Mouse (Mus musculus) liver, embryonic 13.5 days (tissue): ENCODE measurements around the gene Ptov1. TPM values are rescaled to one million over a fixed set of nuclear protein-coding genes. Genes with fewer than 3 reads are reported as not detected.

Source experiments
- ATAC-seq: fragments of 200-750 bp; cut with Nextera tagmentation; 2 replicates; pipeline ENCODE4 v1.8.0; 2017; ENCODE audit warnings: low read depth, mild to moderate bottlenecking, moderate number of reproducible peaks, moderate library complexity
- DNase-seq: peaks from one replicate; pipeline ENCODE4 v3.0.0; 2022
- H3K27ac ChIP-seq: fragments of 300-500 bp; sonication (generic); 2 replicates; pipeline ENCODE4 v1.5.1; 2015; ENCODE audit warnings: moderate library complexity, mild to moderate bottlenecking, inconsistent platforms
- H3K27me3 ChIP-seq: fragments of 300-500 bp; sonication (generic); 2 replicates; pipeline ENCODE4 v1.6.1; 2015; ENCODE audit warnings: mild to moderate bottlenecking, inconsistent platforms
- H3K36me3 ChIP-seq: fragments of 300-500 bp; sonication (generic); 2 replicates; pipeline ENCODE4 v1.6.1; 2015; ENCODE audit warnings: mild to moderate bottlenecking, inconsistent platforms
- H3K4me1 ChIP-seq: fragments of 300-500 bp; sonication (generic); replicated peaks from 2 replicates; pipeline ENCODE4 v1.6.1; 2015; ENCODE audit warnings: inconsistent platforms
- H3K4me2 ChIP-seq: fragments of 300-500 bp; sonication (generic); 2 replicates; pipeline ENCODE4 v1.6.1; 2015; ENCODE audit warnings: inconsistent platforms, mild to moderate bottlenecking, moderate library complexity
- H3K4me3 ChIP-seq: fragments of 300-500 bp; sonication (generic); replicated peaks from 2 replicates; pipeline ENCODE4 v1.5.1; 2015; ENCODE audit warnings: mild to moderate bottlenecking, inconsistent platforms
- H3K9ac ChIP-seq: fragments of 300-500 bp; sonication (generic); 2 replicates; pipeline ENCODE4 v1.6.1; 2015; ENCODE audit warnings: mild to moderate bottlenecking, inconsistent platforms
- H3K9me3 ChIP-seq: fragments of 300-500 bp; sonication (generic); replicated peaks from 2 replicates; pipeline ENCODE4 v1.6.1; 2016; ENCODE audit warnings: inconsistent platforms
- WGBS: fragments of 180-500 bp; shearing (Covaris S2); methylation state at CpG from one replicate; pipeline ENCODE4 v1.1.7; 2015; ENCODE audit not compliant: insufficient replicate concordance; 5-methylcytosine and 5-hydroxymethylcytosine counted together
- polyA plus RNA-seq: library from polyadenylated mRNA; unstranded; fragments of >200 nt; fragmentation: Nextera tagmentation; extraction: Ambion mirVana; gene quantifications from 2 replicates; pipeline ENCODE4 v1.2.1, GENCODE M21; 2015

Ptov1 gene
- polyA plus RNA-seq, 1 experiment from 2014 or later: 57.0 TPM

GRCm38 (mm10) chr7:44898607-44899006 lies 29.0 kb upstream of the Ptov1 start:
- no peak overlapping the region for H3K4me3 ChIP-seq
- H3K27ac ChIP-seq: peak overlapping the region; percentile 37
- no peaks in the 10 kb centered on the region for H3K9me3 ChIP-seq
- ATAC-seq (peak; percentile 39), DNase-seq (peak; percentile 58)
- H3K27me3 ChIP-seq: no peaks in the 10 kb centered on the region
- peaks cover 49% of the 10 kb centered on the region for H3K36me3 ChIP-seq
- 40% methylated on average over 19 of the region's 19 CpGs for WGBS
- peaks cover 75% of the 10 kb centered on the region for H3K4me1 ChIP-seq
- peak overlapping the region; percentile 11; the same call in 1 of the 2 replicates for H3K9ac ChIP-seq
- H3K4me2 ChIP-seq: peak overlapping the region; percentile 34

GRCm38 (mm10) chr7:44896499-44896898 lies 26.9 kb upstream of the Ptov1 start:
- H3K4me3 ChIP-seq: peak overlapping the region; percentile 68
- H3K27me3 ChIP-seq: no peaks in the 10 kb centered on the region
- H3K27ac ChIP-seq: peak overlapping the region; percentile 62
- H3K4me1 ChIP-seq: peaks cover 78% of the 10 kb centered on the region
- no peak for DNase-seq
- peaks cover 28% of the 10 kb centered on the region for H3K36me3 ChIP-seq
- H3K9me3 ChIP-seq: no peaks in the 10 kb centered on the region
- peak overlapping the region; percentile 85 for H3K4me2 ChIP-seq
- no peak for ATAC-seq
- H3K9ac ChIP-seq: peak overlapping the region; percentile 78
- 42% methylated on average over 10 of the region's 10 CpGs for WGBS

DNA sequence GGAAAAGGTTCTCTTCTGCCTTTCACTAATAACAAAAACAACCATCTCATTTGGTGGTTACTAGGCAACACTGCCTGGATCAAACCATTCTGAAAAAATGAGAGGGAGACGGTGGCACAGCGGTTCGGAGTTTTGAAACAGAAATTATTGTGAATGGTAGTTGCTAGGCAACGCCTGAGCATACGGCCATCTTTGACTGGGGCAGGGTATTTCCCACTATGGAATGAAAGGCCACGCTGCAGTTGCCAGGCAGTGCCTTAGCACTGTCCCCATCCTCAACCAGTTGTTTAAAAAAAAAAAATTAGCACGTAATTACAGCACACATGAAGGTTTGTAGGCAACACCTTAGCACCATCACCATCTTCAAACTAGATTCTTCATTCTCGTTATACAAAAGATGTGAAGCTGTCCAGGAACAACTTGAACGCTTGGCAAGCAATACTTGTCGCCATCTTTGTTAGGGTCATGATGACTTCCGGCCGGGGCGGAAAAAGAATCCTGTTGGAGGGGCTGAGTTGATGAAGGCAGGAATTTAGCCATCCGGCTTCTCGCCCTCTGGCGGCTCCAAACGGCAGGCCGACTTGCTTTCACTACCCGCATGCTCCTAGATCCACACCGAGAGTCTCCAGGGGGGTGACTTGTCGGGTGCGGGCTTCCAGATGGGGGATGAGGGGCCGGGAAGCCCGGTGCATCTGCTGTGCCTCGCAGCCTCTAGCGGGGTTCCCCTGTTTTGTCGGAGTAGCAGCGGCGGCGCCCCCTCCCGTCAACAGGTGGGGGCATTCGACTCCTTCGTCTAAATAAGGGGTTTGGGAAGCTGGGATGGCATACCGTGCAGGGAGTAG lies 26.2 kb upstream of the Ptov1 start, which contains the start of gene Fuz:
Gene Fuz (plus strand): TSS at position 487 of the 842 bp plus-strand sequence.
- H3K9ac ChIP-seq: peak within 1 kb of the TSS; percentile 78
- WGBS: 3% methylated on average over 34 of the region's 34 CpGs
- H3K36me3 ChIP-seq: peaks cover 22% of the 10 kb centered on the region
- peak; percentile 73 for DNase-seq
- H3K9me3 ChIP-seq: no peaks in the 10 kb centered on the region
- peak; percentile 33 for ATAC-seq
- H3K27ac ChIP-seq: peak within 1 kb of the TSS; percentile 62
- no peaks in the 10 kb centered on the region for H3K27me3 ChIP-seq
- H3K4me3 ChIP-seq: peak within 1 kb of the TSS; percentile 68
- H3K4me2 ChIP-seq: peak within 1 kb of the TSS; percentile 85
- H3K4me1 ChIP-seq: peaks cover 78% of the 10 kb centered on the region

DNA sequence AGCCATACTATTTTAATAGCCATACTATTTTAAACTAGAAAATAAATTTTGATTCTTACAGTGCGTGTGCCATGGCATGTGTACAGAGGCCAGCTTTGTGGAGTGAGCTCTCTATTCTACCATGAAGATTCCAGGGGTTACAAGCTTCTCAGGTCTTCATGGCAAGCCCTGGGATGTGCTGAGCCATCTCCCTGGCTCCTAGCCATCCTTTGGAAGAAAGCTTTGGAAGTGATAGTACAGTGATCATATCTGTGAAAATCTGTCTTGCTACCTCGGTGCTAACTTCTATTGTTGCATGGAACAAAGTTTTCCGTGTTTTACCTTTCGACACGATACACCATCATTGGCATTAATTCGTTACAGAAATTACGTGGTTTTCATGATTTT lies 25.6 kb upstream of the Ptov1 start:
- H3K27ac ChIP-seq: no peak overlapping the region
- H3K27me3 ChIP-seq: no peaks in the 10 kb centered on the region
- H3K9me3 ChIP-seq: no peaks in the 10 kb centered on the region
- H3K36me3 ChIP-seq: peaks cover 22% of the 10 kb centered on the region
- DNase-seq (no peak), ATAC-seq (no peak)
- H3K4me3 ChIP-seq: peak overlapping the region; percentile 68
- peak overlapping the region; percentile 85 for H3K4me2 ChIP-seq
- H3K9ac ChIP-seq: peak overlapping the region; percentile 78; the same call in 1 of the 2 replicates
- H3K4me1 ChIP-seq: peaks cover 78% of the 10 kb centered on the region
- WGBS: 82% methylated on average over 7 of the region's 7 CpGs

DNA sequence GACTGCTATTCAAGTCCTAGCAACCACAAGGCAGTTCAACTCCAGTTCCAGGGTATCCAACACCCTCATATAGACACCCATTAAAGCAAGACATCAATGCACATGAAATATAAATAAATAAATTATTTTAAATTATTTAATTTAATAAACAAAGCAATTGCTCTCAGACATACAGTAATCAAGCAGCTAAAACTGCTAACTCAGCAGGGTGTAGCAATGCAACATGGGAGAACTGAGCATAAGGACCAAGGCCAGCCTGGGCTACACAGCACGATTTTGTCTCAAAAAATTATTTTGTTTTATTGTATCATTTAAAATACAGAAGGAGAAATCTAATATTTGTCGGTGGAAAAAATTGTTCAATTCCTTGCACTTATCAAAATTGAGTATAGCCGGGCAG lies 24.6 kb upstream of the Ptov1 start:
- H3K9ac ChIP-seq: no peak overlapping the region
- no peaks in the 10 kb centered on the region for H3K27me3 ChIP-seq
- no peak overlapping the region for H3K4me2 ChIP-seq
- peaks cover 76% of the 10 kb centered on the region for H3K4me1 ChIP-seq
- ATAC-seq: no peak
- 68% methylated on average over 3 of the region's 3 CpGs for WGBS
- no peak for DNase-seq
- no peak overlapping the region for H3K27ac ChIP-seq
- H3K4me3 ChIP-seq: no peak overlapping the region
- H3K36me3 ChIP-seq: peaks cover 15% of the 10 kb centered on the region
- H3K9me3 ChIP-seq: no peaks in the 10 kb centered on the region

- Histone ChIP-seq H3K9me3 (no peaks in the 10 kb centered on the region), H3K36me3 (peaks cover 20% of the 10 kb centered on the region), H3K9ac (no peak overlapping the region), H3K27me3 (no peaks in the 10 kb centered on the region), H3K4me3 (peak overlapping the region; percentile 86), H3K27ac (peak overlapping the region; percentile 50), H3K4me2 (peak overlapping the region; percentile 90), H3K4me1 (peaks cover 76% of the 10 kb centered on the region)
- 44% methylated on average over 8 of the region's 8 CpGs for WGBS
- ATAC-seq: no peak
- no peak for DNase-seq
These were observed 23.6 kb upstream of the Ptov1 start for GRCm38 (mm10) chr7:44893197-44893596.

- Histone ChIP-seq H3K4me3 (peak within 1 kb of the TSS; percentile 86), H3K9me3 (no peaks in the 10 kb centered on the region), H3K27ac (peak within 1 kb of the TSS; percentile 91), H3K4me2 (peak within 1 kb of the TSS; percentile 90), H3K36me3 (peaks cover 21% of the 10 kb centered on the region), H3K4me1 (peaks cover 75% of the 10 kb centered on the region), H3K27me3 (no peaks in the 10 kb centered on the region), H3K9ac (peak within 1 kb of the TSS; percentile 89)
- ATAC-seq (peak; percentile 75), DNase-seq (peak; percentile 83)
- WGBS: under 1% methylated on average over 56 of the region's 56 CpGs
These were observed 22.8 kb upstream of the Ptov1 start, which contains the start of gene Med25 for GRCm38 (mm10) chr7:44892276-44892921. TSS of gene Med25 (minus strand) at chr7:44892712.

DNA sequence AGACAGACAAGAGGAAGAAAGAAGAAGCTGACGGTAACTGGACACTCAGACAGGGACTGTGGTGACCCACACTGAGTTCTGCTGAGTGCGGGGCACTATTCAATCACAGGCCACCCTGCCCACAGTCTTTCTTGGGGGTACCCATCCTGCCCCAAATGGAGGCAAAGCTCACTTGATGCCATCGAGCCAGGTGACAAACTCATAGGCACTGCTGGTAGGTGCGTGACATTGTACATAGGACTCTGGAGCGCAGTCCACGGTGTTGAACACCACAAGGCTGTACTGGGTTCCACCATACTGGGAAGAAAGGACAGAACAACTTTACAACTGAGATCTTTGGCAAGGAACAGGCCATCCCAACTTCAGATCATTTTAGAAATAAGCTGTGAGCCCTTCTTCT lies 22.0 kb upstream of the Ptov1 start:
- Histone ChIP-seq H3K4me1 (peaks cover 72% of the 10 kb centered on the region), H3K27me3 (no peaks in the 10 kb centered on the region)
- 15% methylated on average over 6 of the region's 6 CpGs for WGBS

DNA sequence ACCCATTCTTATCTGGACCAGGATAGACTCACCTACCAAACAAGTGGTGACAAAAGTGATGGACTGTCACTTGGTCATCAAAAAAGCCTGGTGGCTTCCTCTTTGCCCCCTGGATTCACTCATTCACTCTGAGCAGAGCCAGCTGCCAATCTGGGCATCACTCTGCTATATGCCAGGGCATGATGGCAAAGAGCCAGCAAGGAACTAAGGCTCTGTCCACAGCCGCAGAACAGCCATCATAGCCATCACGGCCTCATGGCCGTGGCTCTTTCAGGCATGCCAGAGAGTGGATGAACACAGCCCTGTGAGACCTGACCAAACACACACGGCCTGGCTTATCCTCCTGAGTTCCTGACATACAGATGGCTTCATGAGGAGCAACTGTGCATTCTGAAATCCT lies 21.1 kb upstream of the Ptov1 start:
- ATAC-seq (no peak), DNase-seq (no peak)
- WGBS: 73% methylated on average over 4 of the region's 4 CpGs
- peaks cover 70% of the 10 kb centered on the region for H3K4me1 ChIP-seq
- no peaks in the 10 kb centered on the region for H3K9me3 ChIP-seq
- no peaks in the 10 kb centered on the region for H3K27me3 ChIP-seq
- peak overlapping the region; percentile 29 for H3K27ac ChIP-seq
- peak overlapping the region; percentile 90 for H3K4me2 ChIP-seq
- peak overlapping the region; percentile 86 for H3K4me3 ChIP-seq
- peak overlapping the region; percentile 89 for H3K9ac ChIP-seq
- peaks cover 33% of the 10 kb centered on the region for H3K36me3 ChIP-seq

More for the DNA sequence above, 22.0 kb upstream of the Ptov1 start:
- peak overlapping the region; percentile 86 for H3K4me3 ChIP-seq
- H3K36me3 ChIP-seq: peaks cover 25% of the 10 kb centered on the region
- DNase-seq (no peak), ATAC-seq (no peak)
- peak overlapping the region; percentile 90 for H3K4me2 ChIP-seq
- no peaks in the 10 kb centered on the region for H3K9me3 ChIP-seq
- peak overlapping the region; percentile 89 for H3K9ac ChIP-seq
- H3K27ac ChIP-seq: peak overlapping the region; percentile 91

DNA sequence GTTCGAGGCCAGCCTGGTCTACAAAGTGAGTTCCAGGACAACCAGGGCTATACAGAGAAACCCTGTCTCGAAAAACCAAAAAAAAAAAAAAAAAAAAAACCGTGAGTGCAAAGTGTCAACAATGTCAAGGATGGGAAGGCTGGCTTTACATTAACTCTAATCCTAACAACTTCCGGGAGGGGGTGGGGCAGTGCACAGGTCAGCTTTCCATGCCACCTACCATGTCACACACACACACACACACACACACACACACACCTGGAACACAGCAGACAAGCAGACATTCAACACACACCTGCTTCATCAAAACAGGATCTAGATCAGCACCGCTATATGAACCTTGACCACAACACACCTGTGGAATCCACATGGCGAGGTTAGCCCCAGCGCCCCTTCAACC lies 20.6 kb upstream of the Ptov1 start:
- DNase-seq (no peak), ATAC-seq (no peak)
- Histone ChIP-seq H3K4me2 (peak overlapping the region; percentile 90), H3K9me3 (no peaks in the 10 kb centered on the region), H3K27me3 (no peaks in the 10 kb centered on the region), H3K9ac (0 out of 2 replicates have a peak overlapping the region, but pooled peaks have one; percentile 89), H3K27ac (peak overlapping the region; percentile 39; the same call in 1 of the 2 replicates), H3K36me3 (peaks cover 38% of the 10 kb centered on the region), H3K4me1 (peaks cover 65% of the 10 kb centered on the region), H3K4me3 (peak overlapping the region; percentile 86; the same call in 1 of the 2 replicates)
- 75% methylated on average over 7 of the region's 7 CpGs for WGBS
